Comparison of ENCODE assay signal across 23 mouse cellular contexts in the genomic region with DNA sequence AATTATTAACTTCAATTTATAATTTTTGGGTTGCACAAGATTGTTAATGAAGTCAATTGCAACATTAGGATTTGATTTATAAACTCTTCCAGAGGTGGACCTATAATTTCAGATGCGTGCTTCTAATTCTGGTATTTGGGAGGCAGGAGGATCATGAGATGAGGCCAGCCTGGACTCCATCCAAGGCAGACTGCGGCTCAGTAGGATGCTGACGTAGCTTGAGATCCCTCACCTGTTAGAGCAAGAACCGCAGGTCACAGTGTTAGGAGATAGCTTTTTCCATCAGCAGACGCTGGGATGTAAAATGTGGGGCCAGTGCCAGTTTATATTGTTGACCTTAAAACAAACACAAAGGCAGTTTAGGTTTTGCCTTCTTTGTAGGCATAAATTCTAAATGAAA. TPM values are rescaled to one million over a fixed set of nuclear protein-coding genes. Genes with fewer than 3 reads are reported as not detected.
A peak's percentile ranks its signal among the peaks of the same experiment; 100 is the strongest.
DNase-seq lines count a peak whose midpoint lies in the region; ATAC-seq and TF ChIP-seq lines count a peak whose summit lies in the region.
"Had no signal": no experiment of that assay in that cellular context is flagged by ENCODE, and none has a peak within 500 bp of the region (broad histone marks: within the 10 kb centered on the region; RNA-seq: fewer than 3 reads in every experiment).

No protein-coding gene starts in this region.

- H3K4me3 ChIP-seq in bone marrow macrophage, adult 2 months (ENCODE audit: insufficient read depth, low read length), result no peak overlapping the region
- H3K4me3 ChIP-seq: heart, adult 2 months; heart, embryonic 10.5 days; heart, embryonic 13.5 days; hindbrain, embryonic 12.5 days; hindbrain, embryonic 15.5 days had no signal

- peak overlapping the region; percentile 68 for H3K27ac ChIP-seq in bone marrow macrophage, adult 2 months (ENCODE audit: insufficient read depth, low read depth, low read length)
- H3K27ac ChIP-seq: heart, adult 2 months; heart, embryonic 10.5 days; heart, embryonic 13.5 days; hindbrain, embryonic 12.5 days; hindbrain, embryonic 15.5 days had no signal

- ATAC-seq in cerebellum, adult (ENCODE audit: insufficient number of reproducible peaks, low FRiP score, low TSS enrichment), result no peak
- ATAC-seq: forebrain, embryonic 14.5 days; forebrain, postnatal 0 days had no signal

- no peak for TF ChIP-seq CTCF in bone marrow macrophage, adult 2 months (IDR thresholded peaks at IDR 0.05; ENCODE audit: low read depth, low read length)

- peak; percentile 26 to 35 for DNase-seq in cerebellum, adult 18-20 months
- DNase-seq in cerebellum, adult 9-10 months, result no peak
- peak; percentile 15 for DNase-seq in cerebellum, adult 9-11 months
- peak; percentile 25 to 69 for DNase-seq in cerebellum, postnatal 25 days
- no peak for DNase-seq in right cerebral cortex, adult 18-20 months
- DNase-seq in T-cell, adult 2 months (ENCODE audit: low spot score), result no peak
- DNase-seq: adrenal gland, postnatal 10 days; adrenal gland, postnatal 36 days; forebrain, postnatal 0 days; gastrocnemius, postnatal 25 days; heart, adult 2 months; heart, postnatal 14 days; kidney, adult 2 months had no signal

- peaks cover 7% of the 10 kb centered on the region for H3K4me1 ChIP-seq in bone marrow macrophage, adult 2 months (ENCODE audit: control insufficient read depth, insufficient read depth, low read length)
- H3K4me1 ChIP-seq: heart, embryonic 10.5 days; heart, embryonic 13.5 days; hindbrain, embryonic 12.5 days; hindbrain, embryonic 15.5 days had no signal

- TF ChIP-seq POLR2A in bone marrow macrophage, adult 2 months (IDR thresholded peaks at IDR 0.05; ENCODE audit: borderline replicate concordance, low read depth, low read length), result no peak

RNA-seq across cellular contexts. Expression of a gene that starts 10.1 kb away (rescaled TPM):
- 82.5 and 82.9 TPM in 2 replicates for polyA plus RNA-seq in bone marrow macrophage, adult 2 months (2012; ENCODE audit: insufficient read depth, insufficient read length, missing spikeins)

RNA-seq across cellular contexts. Expression of a gene that starts 56.0 kb away (rescaled TPM):
- polyA plus RNA-seq in bone marrow macrophage, adult 2 months (2012; ENCODE audit: insufficient read depth, insufficient read length, missing spikeins), result 8.6 and 11.7 TPM in 2 replicates
- polyA plus RNA-seq: embryonic facial prominence, embryonic 11.5 days; forebrain, embryonic 11.5 days; forebrain, postnatal 0 days; frontal cortex, adult 2 months; heart, embryonic 10.5 days; hindbrain, embryonic 12.5 days; hindbrain, embryonic 15.5 days had no signal

Comparison
In these comparisons a context has a peak if more than half of its experiments do, and no peak if none do; other contexts are left out.
1. DNase-seq: peak in cerebellum, adult 18-20 months (2 of 2), cerebellum, adult 9-11 months (single experiment) and cerebellum, postnatal 25 days (2 of 2); none in cerebellum, adult 9-10 months (single experiment), right cerebral cortex, adult 18-20 months (single experiment) and T-cell, adult 2 months (single experiment).